Mouse (Mus musculus): Measurements from ENCODE around the gene Uhmk1. TPM values are rescaled to one million over a fixed set of nuclear protein-coding genes. Genes with fewer than 3 reads are reported as not detected.

Uhmk1 gene
- total and polyA plus RNA-seq, 3 experiments: 22.7 to 32.5 (median 25.0) TPM

- Histone ChIP-seq H3K4me2 (ENCODE audit: insufficient read depth, low read depth, poor library complexity, severe bottlenecking) (no peak overlapping the region), H3K9me3 (replicated peaks; ENCODE audit: low read length) (no peaks in the 10 kb centered on the region), H3K4me1 (ENCODE audit: control insufficient read depth in 1 of 2, insufficient read depth in 2 of 2) (0 out of 4 replicates have a peak, but pooled peaks cover 0 to 3% of the 10 kb centered on the region in 2 experiments), H3K27ac (ENCODE audit: insufficient read depth, low read depth) (no peak overlapping the region), H3K36me3 (replicated peaks in 1 of 2; ENCODE audit: control insufficient read depth in 1 of 2, insufficient read depth in 1 of 2, low read length in 1 of 2) (peaks cover 50 to 85% of the 10 kb centered on the region in 2 experiments), H3K79me2 (replicated peaks; ENCODE audit: control insufficient read depth, extremely low read depth, insufficient read depth, poor library complexity, severe bottlenecking) (peaks cover 8% of the 10 kb centered on the region), H3K9ac (ENCODE audit: insufficient read depth, low read depth) (no peak overlapping the region), H3K4me3 (replicated peaks in 1 of 3; ENCODE audit: low read depth in 2 of 3, low read length in 2 of 3, poor library complexity in 1 of 3) (no peak overlapping the region), H3K27me3 (replicated peaks) (no peaks in the 10 kb centered on the region)
- no peak for TF ChIP-seq TBP (conservative IDR thresholded peaks at IDR 0.05; ENCODE audit: low read depth, low read length)
- TF ChIP-seq JUN (IDR thresholded peaks at IDR 0.05; ENCODE audit: insufficient read depth, low read depth, low read length): no peak
- TF ChIP-seq TCF12 (IDR thresholded peaks at IDR 0.05; ENCODE audit: low read depth, low read length): no peak
- no peak for TF ChIP-seq ZMIZ1 (IDR thresholded peaks at IDR 0.05; ENCODE audit: low read depth, low read length)
- TF ChIP-seq MAX (IDR thresholded peaks at IDR 0.05; ENCODE audit: low read length): no peak
- no peak for TF ChIP-seq ZKSCAN1 (IDR thresholded peaks at IDR 0.05; ENCODE audit: borderline replicate concordance, low read depth, low read length)
- no peak for TF ChIP-seq RCOR1 (conservative IDR thresholded peaks at IDR 0.05; ENCODE audit: low read depth, low read length)
- no peak for TF ChIP-seq ELF1 (IDR thresholded peaks at IDR 0.05; ENCODE audit: low read depth, low read length)
- TF ChIP-seq MAFK (IDR thresholded peaks at IDR 0.05; ENCODE audit: insufficient replicate concordance, low read length): no peak
- no peak for TF ChIP-seq POLR2A (IDR thresholded peaks at IDR 0.05; ENCODE audit: low read depth, low read length)
- no peak for DNase-seq (ENCODE audit: extremely low read depth)
- in situ Hi-C loops (cut with MboI; ENCODE audit: low pct_ligation_motif_present, low pct_unique_long_range_greater_than_20kb, low sequenced_read_pairs): no loop called here
- dilution Hi-C loops (cut with MboI; ENCODE audit: extremely low pct_ligation_motif_present, extremely low pct_unique_long_range_greater_than_20kb, low sequenced_read_pairs): no loop called here
Observed at GRCm38 (mm10) chr1:170206395-170206794, 8.8 kb downstream of the Uhmk1 start.

GRCm38 (mm10) chr1:170200379-170200778 is 14.8 kb downstream of the Uhmk1 start:
- DNase-seq (ENCODE audit: extremely low read depth): peak; percentile 35
- Histone ChIP-seq H3K4me1 (ENCODE audit: control insufficient read depth in 1 of 2, insufficient read depth in 2 of 2) (0 out of 4 replicates have a peak, but pooled peaks cover 0 to 3% of the 10 kb centered on the region in 2 experiments), H3K27me3 (replicated peaks) (no peaks in the 10 kb centered on the region), H3K27ac (ENCODE audit: insufficient read depth, low read depth) (no peak overlapping the region), H3K79me2 (replicated peaks; ENCODE audit: control insufficient read depth, extremely low read depth, insufficient read depth, poor library complexity, severe bottlenecking) (no peaks in the 10 kb centered on the region), H3K9ac (ENCODE audit: insufficient read depth, low read depth) (no peak overlapping the region), H3K4me2 (ENCODE audit: insufficient read depth, low read depth, poor library complexity, severe bottlenecking) (no peak overlapping the region), H3K4me3 (replicated peaks in 1 of 3; ENCODE audit: low read depth in 2 of 3, low read length in 2 of 3, poor library complexity in 1 of 3) (no peak overlapping the region), H3K36me3 (replicated peaks in 1 of 2; ENCODE audit: control insufficient read depth in 1 of 2, insufficient read depth in 1 of 2, low read length in 1 of 2) (peaks cover 44 to 86% of the 10 kb centered on the region in 2 experiments), H3K9me3 (replicated peaks; ENCODE audit: low read length) (no peaks in the 10 kb centered on the region)
- TF ChIP-seq RAD21 (IDR thresholded peaks at IDR 0.05; ENCODE audit: low read depth, low read length): peak; percentile 56
- TF ChIP-seq SMC3 (IDR thresholded peaks at IDR 0.05; ENCODE audit: low read depth, low read length): peak; percentile 44
- TF ChIP-seq CHD2 (IDR thresholded peaks at IDR 0.05; ENCODE audit: low read length): no peak
- TF ChIP-seq NELFE (IDR thresholded peaks at IDR 0.05; ENCODE audit: low read depth, low read length): no peak
- TF ChIP-seq ZNF384 (IDR thresholded peaks at IDR 0.05; ENCODE audit: low read depth, low read length): no peak
- TF ChIP-seq TBP (conservative IDR thresholded peaks at IDR 0.05; ENCODE audit: low read depth, low read length): no peak
- no peak for TF ChIP-seq POLR2AphosphoS2 (IDR thresholded peaks at IDR 0.05; ENCODE audit: low read depth, low read length)
- no peak for TF ChIP-seq ZC3H11A (IDR thresholded peaks at IDR 0.05; ENCODE audit: low read depth, low read length)
- TF ChIP-seq GABPA (IDR thresholded peaks at IDR 0.05; ENCODE audit: insufficient replicate concordance, low read depth, low read length): no peak
- TF ChIP-seq CHD1 (IDR thresholded peaks at IDR 0.05; ENCODE audit: low read depth, low read length): no peak
- TF ChIP-seq CTCF (conservative IDR thresholded peaks at IDR 0.05 in 1 of 2, IDR thresholded peaks at IDR 0.05 in 1 of 2; ENCODE audit: low read depth in 2 of 2, low read length in 2 of 2): peak in 1 of 2 experiments; percentile 62; a peak in 2 of 4 replicates
- no peak for TF ChIP-seq MAZ (IDR thresholded peaks at IDR 0.05; ENCODE audit: low read depth, low read length)
- TF ChIP-seq ZKSCAN1 (IDR thresholded peaks at IDR 0.05; ENCODE audit: borderline replicate concordance, low read depth, low read length): no peak
- no peak for TF ChIP-seq USF1 (IDR thresholded peaks at IDR 0.05; ENCODE audit: low read depth, low read length)
- dilution Hi-C loops (cut with MboI; ENCODE audit: extremely low pct_ligation_motif_present, extremely low pct_unique_long_range_greater_than_20kb, low sequenced_read_pairs): no loop called here
- in situ Hi-C loops (cut with MboI; ENCODE audit: low pct_ligation_motif_present, low pct_unique_long_range_greater_than_20kb, low sequenced_read_pairs): no loop called here

All from CH12.LX (cell line).